Mouse (Mus musculus): ENCODE measurements around the gene Rac1.
A peak's percentile ranks its signal among the peaks of the same experiment; 100 is the strongest.
"Not testable (repeated sequence)": the region's sequence is repeated elsewhere in the genome, so short reads cannot be mapped to it uniquely, and the experiment has no call there.

Gene Rac1

DNA sequence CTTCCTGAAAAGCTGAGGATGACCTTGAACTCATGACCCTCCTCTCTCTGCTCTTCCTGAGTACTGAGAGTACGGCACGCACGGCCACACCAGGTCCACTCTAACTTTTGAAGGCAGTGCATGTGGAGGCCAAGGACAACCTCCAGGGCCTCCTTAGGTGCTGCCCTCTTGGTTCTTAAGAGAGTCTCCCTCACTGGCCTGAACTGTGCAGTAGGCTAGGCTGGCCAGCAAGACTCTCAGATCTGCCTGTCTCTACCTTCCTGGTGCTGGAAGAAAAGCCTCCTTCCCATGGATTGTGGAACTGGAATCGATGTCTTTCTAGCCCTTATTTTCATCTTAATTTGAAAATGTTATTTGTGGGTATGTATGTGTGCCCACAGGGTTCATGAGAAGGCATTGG, 33.2 kb upstream of the Rac1 start:
- no peaks in the 10 kb centered on the region for H3K27me3 ChIP-seq (ENCODE audit: insufficient read depth, low read length)
- H3K9me3 ChIP-seq (ENCODE audit: low read length) = no peaks in the 10 kb centered on the region
- H3K36me3 ChIP-seq (ENCODE audit: insufficient read depth, low read length) = peaks cover 11% of the 10 kb centered on the region
- no peak overlapping the region for H3K4me3 ChIP-seq (replicated peaks; ENCODE audit: low read length)
- peaks cover 36% of the 10 kb centered on the region for H3K4me1 ChIP-seq (replicated peaks; ENCODE audit: low read depth, low read length)
- TF ChIP-seq POU5F1 (IDR thresholded peaks at IDR 0.05; ENCODE audit: borderline replicate concordance, low read length) = no peak
- TF ChIP-seq NANOG (IDR thresholded peaks at IDR 0.05; ENCODE audit: borderline replicate concordance, low read length) = no peak
- TF ChIP-seq CTCF (conservative IDR thresholded peaks at IDR 0.05; ENCODE audit: low read length) = no peak

- no peak for TF ChIP-seq NANOG (IDR thresholded peaks at IDR 0.05; ENCODE audit: borderline replicate concordance, low read length)
- no peak for TF ChIP-seq POU5F1 (IDR thresholded peaks at IDR 0.05; ENCODE audit: borderline replicate concordance, low read length)
- TF ChIP-seq CTCF (conservative IDR thresholded peaks at IDR 0.05; ENCODE audit: low read length) = no peak
- H3K4me1 ChIP-seq (replicated peaks; ENCODE audit: low read depth, low read length) = peaks cover 52% of the 10 kb centered on the region
- H3K9me3 ChIP-seq (ENCODE audit: low read length) = no peaks in the 10 kb centered on the region
- peaks cover 14% of the 10 kb centered on the region for H3K36me3 ChIP-seq (ENCODE audit: insufficient read depth, low read length)
- H3K4me3 ChIP-seq (replicated peaks; ENCODE audit: low read length) = no peak overlapping the region
- H3K27me3 ChIP-seq (ENCODE audit: insufficient read depth, low read length) = no peaks in the 10 kb centered on the region
These were observed 30.9 kb upstream of the Rac1 start for GRCm38 (mm10) chr5:143558731-143559130.

DNA sequence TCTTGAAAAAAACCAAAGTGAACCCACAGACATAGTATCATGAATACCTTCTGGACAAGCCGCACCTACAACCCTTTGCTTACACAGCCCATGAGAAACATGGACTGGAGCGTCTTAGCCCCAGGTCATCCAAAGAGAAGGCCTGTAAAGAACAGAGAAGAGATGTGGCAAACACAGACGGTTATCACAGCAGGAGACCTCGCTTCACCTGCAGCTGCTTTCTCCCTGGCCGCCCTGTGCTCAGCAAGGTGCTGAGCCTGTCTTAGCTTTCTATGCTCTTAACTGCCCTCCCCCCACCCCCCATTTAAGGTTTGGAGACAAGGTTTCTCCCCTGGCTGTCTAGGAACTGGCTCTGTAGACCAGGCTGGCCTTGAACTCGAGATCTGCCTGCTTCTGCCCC, 27.4 kb upstream of the Rac1 start:
- H3K27me3 ChIP-seq (ENCODE audit: insufficient read depth, low read length) = no peaks in the 10 kb centered on the region
- TF ChIP-seq NANOG (IDR thresholded peaks at IDR 0.05; ENCODE audit: borderline replicate concordance, low read length) (peak; percentile 60), CTCF (conservative IDR thresholded peaks at IDR 0.05; ENCODE audit: low read length) (no peak)
- H3K4me3 ChIP-seq (replicated peaks; ENCODE audit: low read length) = no peak overlapping the region
- peaks cover 39% of the 10 kb centered on the region for H3K4me1 ChIP-seq (replicated peaks; ENCODE audit: low read depth, low read length)
- peaks cover 19% of the 10 kb centered on the region for H3K36me3 ChIP-seq (ENCODE audit: insufficient read depth, low read length)
- no peaks in the 10 kb centered on the region for H3K9me3 ChIP-seq (ENCODE audit: low read length)

- peaks cover 3% of the 10 kb centered on the region; the same call in 1 of the 2 replicates for H3K27me3 ChIP-seq (ENCODE audit: insufficient read depth, low read length)
- no peaks in the 10 kb centered on the region for H3K9me3 ChIP-seq (ENCODE audit: low read length)
- TF ChIP-seq POU5F1 (IDR thresholded peaks at IDR 0.05; ENCODE audit: borderline replicate concordance, low read length) (no peak), NANOG (IDR thresholded peaks at IDR 0.05; ENCODE audit: borderline replicate concordance, low read length) (no peak), CTCF (conservative IDR thresholded peaks at IDR 0.05; ENCODE audit: low read length) (no peak)
- H3K4me1 ChIP-seq (replicated peaks; ENCODE audit: low read depth, low read length) = peaks cover 49% of the 10 kb centered on the region
- H3K36me3 ChIP-seq (ENCODE audit: insufficient read depth, low read length) = peaks cover 19% of the 10 kb centered on the region
- H3K4me3 ChIP-seq (replicated peaks; ENCODE audit: low read length) = no peak overlapping the region
These were observed 25.1 kb upstream of the Rac1 start for GRCm38 (mm10) chr5:143552911-143553310.

- Histone ChIP-seq H3K4me3 (replicated peaks; ENCODE audit: low read length) (peak overlapping the region; percentile 82), H3K36me3 (ENCODE audit: insufficient read depth, low read length) (peaks cover 16% of the 10 kb centered on the region), H3K27me3 (ENCODE audit: insufficient read depth, low read length) (peaks cover 19% of the 10 kb centered on the region), H3K4me1 (replicated peaks; ENCODE audit: low read depth, low read length) (peaks cover 30% of the 10 kb centered on the region)
- H3K9me3 ChIP-seq (ENCODE audit: low read length) = not testable (repeated sequence)
These were observed 21.1 kb upstream of the Rac1 start for GRCm38 (mm10) chr5:143548922-143549321.

DNA sequence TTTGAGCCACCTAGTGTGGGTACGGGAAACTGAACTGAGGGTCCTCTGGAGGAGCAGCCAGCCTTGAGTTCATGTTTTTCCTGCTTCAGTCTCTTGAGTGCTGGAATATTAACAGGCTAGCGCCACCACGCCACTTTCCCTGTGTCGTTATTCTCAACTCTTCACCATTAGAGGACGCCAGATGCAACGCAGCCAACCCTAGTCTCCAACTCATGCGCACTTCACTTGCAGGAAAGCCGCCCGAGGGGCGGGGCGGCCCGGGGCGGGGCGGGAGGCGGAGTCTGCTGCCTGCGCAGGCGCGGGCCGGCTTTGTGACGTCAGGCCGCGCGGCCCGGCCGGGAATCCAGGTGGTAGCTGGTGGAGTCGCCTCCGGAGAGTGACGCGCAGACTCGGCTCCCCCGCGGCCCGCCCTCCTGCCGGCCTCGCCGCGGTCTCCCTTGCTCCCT, 20.6 kb upstream of the Rac1 start:
- H3K9me3 ChIP-seq (ENCODE audit: low read length) = no peaks in the 10 kb centered on the region
- peak overlapping the region; percentile 82 for H3K4me3 ChIP-seq (replicated peaks; ENCODE audit: low read length)
- H3K4me1 ChIP-seq (replicated peaks; ENCODE audit: low read depth, low read length) = peaks cover 28% of the 10 kb centered on the region
- H3K27me3 ChIP-seq (ENCODE audit: insufficient read depth, low read length) = peaks cover 23% of the 10 kb centered on the region
- H3K36me3 ChIP-seq (ENCODE audit: insufficient read depth, low read length) = peaks cover 14% of the 10 kb centered on the region
- TF ChIP-seq NANOG (IDR thresholded peaks at IDR 0.05; ENCODE audit: borderline replicate concordance, low read length) (no peak), CTCF (conservative IDR thresholded peaks at IDR 0.05; ENCODE audit: low read length) (peak; percentile 26)

DNA sequence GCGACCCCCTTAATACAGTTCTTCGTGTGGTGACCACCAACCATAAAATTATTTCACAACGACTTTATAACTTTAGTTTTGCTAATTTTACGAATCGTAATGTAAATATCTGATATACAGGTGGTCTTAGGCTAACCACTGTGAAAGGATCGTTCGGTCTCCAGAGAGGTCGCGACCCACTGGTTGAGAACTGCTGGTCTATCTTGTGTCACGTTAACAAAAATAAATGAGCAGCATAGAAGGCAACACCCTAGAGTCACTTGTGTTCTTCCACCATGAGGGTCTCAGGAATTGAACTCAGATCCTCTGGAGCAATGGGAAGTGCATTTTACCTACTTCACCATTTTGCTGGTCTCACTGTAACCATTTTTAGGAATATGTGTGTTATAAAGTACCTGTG, 20.0 kb upstream of the Rac1 start:
- Histone ChIP-seq H3K4me1 (replicated peaks; ENCODE audit: low read depth, low read length) (peaks cover 28% of the 10 kb centered on the region), H3K36me3 (ENCODE audit: insufficient read depth, low read length) (peaks cover 13% of the 10 kb centered on the region), H3K4me3 (replicated peaks; ENCODE audit: low read length) (peak overlapping the region; percentile 42), H3K27me3 (ENCODE audit: insufficient read depth, low read length) (peaks cover 27% of the 10 kb centered on the region), H3K9me3 (ENCODE audit: low read length) (no peaks in the 10 kb centered on the region)
- TF ChIP-seq CTCF (conservative IDR thresholded peaks at IDR 0.05; ENCODE audit: low read length) (no peak), NANOG (IDR thresholded peaks at IDR 0.05; ENCODE audit: borderline replicate concordance, low read length) (no peak), POU5F1 (IDR thresholded peaks at IDR 0.05; ENCODE audit: borderline replicate concordance, low read length) (no peak)

- TF ChIP-seq CTCF (conservative IDR thresholded peaks at IDR 0.05; ENCODE audit: low read length) (peak; percentile 86), POU5F1 (IDR thresholded peaks at IDR 0.05; ENCODE audit: borderline replicate concordance, low read length) (no peak)
- peaks cover 27% of the 10 kb centered on the region for H3K27me3 ChIP-seq (ENCODE audit: insufficient read depth, low read length)
- H3K36me3 ChIP-seq (ENCODE audit: insufficient read depth, low read length) = peaks cover 9% of the 10 kb centered on the region
- peaks cover 28% of the 10 kb centered on the region for H3K4me1 ChIP-seq (replicated peaks; ENCODE audit: low read depth, low read length)
- H3K4me3 ChIP-seq (replicated peaks; ENCODE audit: low read length) = no peak overlapping the region
- H3K9me3 ChIP-seq (ENCODE audit: low read length) = no peaks in the 10 kb centered on the region
These were observed 19.5 kb upstream of the Rac1 start for GRCm38 (mm10) chr5:143547384-143547783.

- Histone ChIP-seq H3K4me1 (replicated peaks; ENCODE audit: low read depth, low read length) (peaks cover 5% of the 10 kb centered on the region; the same call in 1 of the 2 replicates), H3K36me3 (ENCODE audit: insufficient read depth, low read length) (no peaks in the 10 kb centered on the region), H3K27me3 (ENCODE audit: insufficient read depth, low read length) (peaks cover 29% of the 10 kb centered on the region), H3K4me3 (replicated peaks; ENCODE audit: low read length) (no peak overlapping the region), H3K9me3 (ENCODE audit: low read length) (no peaks in the 10 kb centered on the region)
- no peak for TF ChIP-seq POU5F1 (IDR thresholded peaks at IDR 0.05; ENCODE audit: borderline replicate concordance, low read length)
- TF ChIP-seq NANOG (IDR thresholded peaks at IDR 0.05; ENCODE audit: borderline replicate concordance, low read length) = no peak
- no peak for TF ChIP-seq CTCF (conservative IDR thresholded peaks at IDR 0.05; ENCODE audit: low read length)
These were observed 11.3 kb upstream of the Rac1 start for GRCm38 (mm10) chr5:143539111-143539510.

Data from E14TG2a.4 (cell line).